Mouse (Mus musculus) lung, adult 2 months (tissue): ENCODE measurements around the gene Hecw2.

Source experiments
- CTCF ChIP-seq: fragments of 200-500 bp; IDR thresholded peaks from 2 replicates; pipeline ENCODE4 v1.5.1; 2011; ENCODE audit warnings: mild to moderate bottlenecking, low read length, control low read depth; ENCODE audit not compliant: insufficient read depth
- POLR2A ChIP-seq: fragments of 200-500 bp; IDR thresholded peaks from 2 replicates; pipeline ENCODE4 v1.6.1; 2011; ENCODE audit warnings: low read depth, mild to moderate bottlenecking, control low read depth, low read length, borderline replicate concordance; ENCODE audit errors: extremely low read depth

GRCm38 (mm10) chr1:54005860-54006386 is 189.0 kb downstream of the Hecw2 start:
- TF ChIP-seq CTCF (no peak), POLR2A (no peak)
